Mouse (Mus musculus) forebrain, embryonic 15.5 days (tissue): Measurements from ENCODE around the gene Nox4. TPM values are rescaled to one million over a fixed set of nuclear protein-coding genes. Genes with fewer than 3 reads are reported as not detected.
A peak's percentile ranks its signal among the peaks of the same experiment; 100 is the strongest.

Source experiments
- ATAC-seq: fragments of 200-750 bp; cut with Nextera tagmentation; replicated peaks from 2 replicates; pipeline ENCODE4 v1.8.0; 2017; ENCODE audit warnings: mild to moderate bottlenecking, moderate TSS enrichment, moderate library complexity
- H3K27ac ChIP-seq: fragments of 300-500 bp; sonication (generic); replicated peaks from 2 replicates; pipeline ENCODE4 v1.5.1; 2015; ENCODE audit warnings: mild to moderate bottlenecking, inconsistent platforms
- H3K27me3 ChIP-seq: fragments of 300-500 bp; sonication (generic); 2 replicates; pipeline ENCODE4 v1.6.1; 2015; ENCODE audit warnings: inconsistent platforms
- H3K36me3 ChIP-seq: fragments of 300-500 bp; sonication (generic); 2 replicates; pipeline ENCODE4 v1.6.1; 2015; ENCODE audit warnings: mild to moderate bottlenecking, inconsistent platforms
- H3K4me1 ChIP-seq: fragments of 300-500 bp; sonication (generic); 2 replicates; pipeline ENCODE4 v1.6.1; 2015; ENCODE audit warnings: inconsistent platforms
- H3K4me2 ChIP-seq: fragments of 300-500 bp; sonication (generic); replicated peaks from 2 replicates; pipeline ENCODE4 v1.6.1; 2015; ENCODE audit warnings: mild to moderate bottlenecking, inconsistent platforms
- H3K4me3 ChIP-seq: fragments of 300-500 bp; sonication (generic); 2 replicates; pipeline ENCODE4 v1.5.1; 2015; ENCODE audit warnings: mild to moderate bottlenecking, inconsistent platforms
- H3K9ac ChIP-seq: fragments of 300-500 bp; sonication (generic); replicated peaks from 2 replicates; pipeline ENCODE4 v1.6.1; 2015; ENCODE audit warnings: mild to moderate bottlenecking, inconsistent platforms
- H3K9me3 ChIP-seq: fragments of 300-500 bp; sonication (generic); 2 replicates; pipeline ENCODE4 v1.6.1; 2016; ENCODE audit warnings: inconsistent platforms
- WGBS: fragments of 180-500 bp; shearing (Covaris S2); methylation state at CpG from one replicate; pipeline ENCODE4 v1.1.7; 2015; ENCODE audit warnings: mixed read lengths; 5-methylcytosine and 5-hydroxymethylcytosine counted together
- polyA plus RNA-seq: library from polyadenylated mRNA; unstranded; fragments of >200 nt; fragmentation: Nextera tagmentation; extraction: Ambion mirVana; gene quantifications from 2 replicates; pipeline ENCODE4 v1.2.1, GENCODE M21; 2015

The Nox4 gene
- polyA plus RNA-seq, 1 experiment from 2014 or later, result 1.8 TPM

DNA sequence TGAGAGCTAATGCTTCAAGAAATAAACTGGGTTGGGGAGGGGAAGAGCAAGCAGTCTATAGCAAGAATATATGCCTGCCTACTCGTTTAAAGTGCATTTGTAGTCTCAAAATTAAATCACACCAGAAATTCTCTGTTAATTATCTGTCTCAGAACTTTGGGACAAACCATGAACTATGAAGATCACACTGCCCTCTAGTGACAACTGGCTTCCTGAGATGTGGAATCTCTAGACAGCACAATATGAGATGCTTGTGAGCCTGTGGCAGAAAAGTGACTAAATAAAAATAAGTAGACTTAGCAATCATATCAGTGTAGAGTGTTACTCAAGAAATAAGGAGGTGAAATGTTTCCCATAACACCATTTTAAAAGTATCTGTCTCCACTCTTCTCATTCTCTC, 31.3 kb downstream of the Nox4 start:
- Histone ChIP-seq H3K9ac (no peak overlapping the region), H3K4me3 (no peak overlapping the region), H3K4me2 (no peak overlapping the region), H3K27ac (no peak overlapping the region), H3K9me3 (no peaks in the 10 kb centered on the region), H3K4me1 (no peaks in the 10 kb centered on the region), H3K27me3 (no peaks in the 10 kb centered on the region), H3K36me3 (no peaks in the 10 kb centered on the region)
- 4% methylated on average over 1 of the region's 1 CpGs for WGBS
- 0 out of 2 replicates have a peak, but pooled peaks have one; percentile 61 for ATAC-seq

- WGBS, result 92% methylated on average over 1 of the region's 1 CpGs
- Histone ChIP-seq H3K27ac (no peak overlapping the region), H3K4me1 (no peaks in the 10 kb centered on the region), H3K9ac (no peak overlapping the region), H3K4me3 (no peak overlapping the region), H3K4me2 (no peak overlapping the region), H3K36me3 (no peaks in the 10 kb centered on the region), H3K27me3 (no peaks in the 10 kb centered on the region), H3K9me3 (no peaks in the 10 kb centered on the region)
- no peak for ATAC-seq
These were observed 57.9 kb downstream of the Nox4 start for GRCm38 (mm10) chr7:87303726-87304315.

DNA sequence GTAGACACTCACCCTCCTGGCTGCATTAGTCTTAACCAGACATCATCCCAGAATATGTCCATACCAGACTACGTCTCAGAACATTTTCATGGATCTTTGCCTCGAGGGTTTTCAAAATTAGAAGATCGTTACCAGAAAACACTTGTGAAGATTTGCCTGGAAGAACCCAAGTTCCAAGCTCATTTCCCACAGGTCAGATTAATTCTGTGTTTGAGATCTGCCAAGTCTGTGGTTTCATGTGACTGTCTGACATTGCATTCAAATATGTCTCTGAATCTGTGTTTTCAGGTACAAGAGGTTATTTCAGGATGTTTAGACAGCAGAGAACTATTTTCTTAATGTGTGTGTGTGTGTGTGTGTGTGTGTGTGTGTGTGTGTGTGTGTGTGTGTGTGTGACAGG, 75.7 kb downstream of the Nox4 start:
- Histone ChIP-seq H3K4me3 (no peak overlapping the region), H3K27ac (no peak overlapping the region), H3K36me3 (no peaks in the 10 kb centered on the region), H3K27me3 (no peaks in the 10 kb centered on the region), H3K9ac (no peak overlapping the region), H3K4me2 (no peak overlapping the region), H3K4me1 (no peaks in the 10 kb centered on the region), H3K9me3 (no peaks in the 10 kb centered on the region)
- 82% methylated on average over 3 of the region's 3 CpGs for WGBS
- no peak for ATAC-seq

GRCm38 (mm10) chr7:87322085-87322484, 76.2 kb downstream of the Nox4 start:
- H3K4me3 ChIP-seq, result no peak overlapping the region
- no peak overlapping the region for H3K4me2 ChIP-seq
- no peaks in the 10 kb centered on the region for H3K27me3 ChIP-seq
- ATAC-seq, result no peak
- no peaks in the 10 kb centered on the region for H3K9me3 ChIP-seq
- no peak overlapping the region for H3K9ac ChIP-seq
- WGBS, result 81% methylated on average over 1 of the region's 1 CpGs
- no peaks in the 10 kb centered on the region for H3K36me3 ChIP-seq
- no peaks in the 10 kb centered on the region for H3K4me1 ChIP-seq
- H3K27ac ChIP-seq, result no peak overlapping the region

- Histone ChIP-seq H3K4me2 (no peak overlapping the region), H3K9me3 (no peaks in the 10 kb centered on the region), H3K36me3 (no peaks in the 10 kb centered on the region), H3K4me3 (no peak overlapping the region), H3K9ac (no peak overlapping the region), H3K4me1 (no peaks in the 10 kb centered on the region), H3K27me3 (no peaks in the 10 kb centered on the region), H3K27ac (no peak overlapping the region)
- no peak for ATAC-seq
- WGBS, result 85% methylated on average over 5 of the region's 5 CpGs
These were observed 85.1 kb downstream of the Nox4 start for GRCm38 (mm10) chr7:87330782-87331558.

GRCm38 (mm10) chr7:87345598-87345997, 99.7 kb downstream of the Nox4 start:
- WGBS, result 84% methylated on average over 3 of the region's 3 CpGs
- no peak overlapping the region for H3K9ac ChIP-seq
- H3K36me3 ChIP-seq, result no peaks in the 10 kb centered on the region
- no peaks in the 10 kb centered on the region for H3K9me3 ChIP-seq
- ATAC-seq, result no peak
- no peak overlapping the region for H3K27ac ChIP-seq
- no peak overlapping the region for H3K4me2 ChIP-seq
- H3K27me3 ChIP-seq, result no peaks in the 10 kb centered on the region
- no peak overlapping the region for H3K4me3 ChIP-seq
- H3K4me1 ChIP-seq, result no peaks in the 10 kb centered on the region

DNA sequence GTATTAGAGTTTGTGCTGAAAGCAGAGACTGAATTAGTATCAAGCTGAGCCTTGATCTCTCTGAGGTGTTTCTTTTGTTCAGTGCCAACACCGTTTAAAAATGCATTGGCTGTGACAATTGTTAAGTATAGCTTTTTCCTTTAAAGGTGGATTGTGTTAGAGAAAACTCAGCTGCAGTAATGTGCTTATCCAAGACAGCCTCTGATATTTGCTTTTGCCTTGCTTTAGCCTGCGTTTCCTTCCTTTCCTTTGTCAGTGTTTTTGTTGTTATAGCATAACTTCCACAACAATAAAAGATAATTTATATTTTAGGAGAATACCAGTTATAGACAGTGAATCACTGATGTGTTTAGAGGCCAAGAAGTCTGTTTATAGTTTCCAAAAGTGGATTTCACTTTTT, 106.9 kb downstream of the Nox4 start:
- Histone ChIP-seq H3K27me3 (no peaks in the 10 kb centered on the region), H3K9ac (no peak overlapping the region), H3K27ac (no peak overlapping the region), H3K4me2 (no peak overlapping the region), H3K36me3 (no peaks in the 10 kb centered on the region), H3K4me3 (no peak overlapping the region), H3K4me1 (no peaks in the 10 kb centered on the region), H3K9me3 (no peaks in the 10 kb centered on the region)
- 16% methylated on average over 2 of the region's 2 CpGs for WGBS
- no peak for ATAC-seq

DNA sequence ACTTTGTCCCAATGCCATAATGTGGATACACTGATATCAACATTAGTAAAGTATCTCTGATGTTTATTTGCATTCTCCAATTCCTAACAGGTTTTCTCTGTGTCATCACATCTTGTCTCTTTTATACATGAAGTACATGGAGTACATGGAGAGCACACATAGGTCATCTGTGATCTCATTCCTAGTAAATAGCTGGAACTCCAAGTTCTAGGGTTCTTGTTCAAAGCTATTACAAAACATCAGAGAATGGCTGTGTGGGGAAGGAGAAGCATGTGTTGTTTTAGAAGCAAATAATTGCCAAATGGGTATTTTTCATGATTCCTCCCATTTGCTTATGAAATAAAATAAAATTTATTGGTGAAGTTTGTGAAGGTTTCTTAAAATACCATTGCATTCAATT, 121.9 kb downstream of the Nox4 start:
- H3K4me1 ChIP-seq, result no peaks in the 10 kb centered on the region
- no peak overlapping the region for H3K4me3 ChIP-seq
- H3K27ac ChIP-seq, result no peak overlapping the region
- H3K4me2 ChIP-seq, result no peak overlapping the region
- H3K27me3 ChIP-seq, result no peaks in the 10 kb centered on the region
- no peak overlapping the region for H3K9ac ChIP-seq
- ATAC-seq, result no peak
- no peaks in the 10 kb centered on the region for H3K36me3 ChIP-seq
- H3K9me3 ChIP-seq, result no peaks in the 10 kb centered on the region

DNA sequence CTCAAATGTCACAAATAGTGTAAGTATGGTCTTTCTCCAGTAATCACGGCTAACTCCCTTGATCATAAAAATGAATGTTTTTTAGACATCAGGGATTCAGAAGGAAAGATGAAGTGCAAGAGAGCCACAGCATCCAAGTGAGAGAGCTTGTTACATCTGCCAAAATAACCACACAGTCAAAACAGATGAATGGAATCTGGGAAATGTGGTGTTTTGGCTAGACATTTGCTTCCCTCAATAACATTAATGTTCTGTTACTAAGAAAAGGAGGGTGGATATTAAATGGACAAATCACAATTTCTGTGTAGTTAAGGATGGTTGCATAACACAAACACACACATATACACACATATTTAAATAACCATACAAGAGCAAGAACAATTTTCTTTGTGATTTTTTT, 123.2 kb downstream of the Nox4 start:
- no peak overlapping the region for H3K4me3 ChIP-seq
- H3K9ac ChIP-seq, result no peak overlapping the region
- no peak overlapping the region for H3K4me2 ChIP-seq
- no peaks in the 10 kb centered on the region for H3K4me1 ChIP-seq
- no peaks in the 10 kb centered on the region for H3K27me3 ChIP-seq
- WGBS, result 90% methylated on average over 1 of the region's 1 CpGs
- no peaks in the 10 kb centered on the region for H3K36me3 ChIP-seq
- no peak for ATAC-seq
- H3K27ac ChIP-seq, result no peak overlapping the region
- no peaks in the 10 kb centered on the region for H3K9me3 ChIP-seq

- ATAC-seq, result no peak
- Histone ChIP-seq H3K4me2 (no peak overlapping the region), H3K9ac (no peak overlapping the region), H3K27ac (no peak overlapping the region), H3K9me3 (no peaks in the 10 kb centered on the region), H3K36me3 (no peaks in the 10 kb centered on the region), H3K4me1 (no peaks in the 10 kb centered on the region), H3K27me3 (no peaks in the 10 kb centered on the region), H3K4me3 (no peak overlapping the region)
- WGBS, result 88% methylated on average over 2 of the region's 2 CpGs
These were observed 124.9 kb downstream of the Nox4 start for GRCm38 (mm10) chr7:87370789-87371188.

GRCm38 (mm10) chr7:87371316-87371715, 125.4 kb downstream of the Nox4 start:
- Histone ChIP-seq H3K4me3 (no peak overlapping the region), H3K9ac (no peak overlapping the region), H3K4me2 (no peak overlapping the region), H3K27ac (no peak overlapping the region), H3K4me1 (no peaks in the 10 kb centered on the region), H3K9me3 (no peaks in the 10 kb centered on the region), H3K36me3 (no peaks in the 10 kb centered on the region), H3K27me3 (no peaks in the 10 kb centered on the region)
- 87% methylated on average over 2 of the region's 2 CpGs for WGBS
- ATAC-seq, result no peak

DNA sequence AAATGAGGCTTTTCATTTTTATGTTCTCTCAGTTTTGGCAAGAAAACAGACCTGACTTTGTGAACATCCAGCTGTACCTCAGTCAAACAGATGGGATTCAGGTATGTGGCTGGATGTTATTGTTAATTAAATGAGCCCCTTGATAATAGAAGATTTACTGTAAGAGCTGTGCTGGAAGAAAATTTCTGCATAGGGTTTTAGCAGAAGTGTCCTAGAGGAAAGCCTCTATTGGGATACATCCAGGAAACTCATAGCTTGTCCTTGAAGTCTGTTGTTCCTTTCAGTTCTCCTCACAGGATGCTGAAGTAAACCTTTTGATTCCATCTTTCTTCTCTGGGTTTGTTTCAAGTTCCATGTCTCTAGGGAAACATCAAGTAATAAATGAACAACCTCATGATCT, 128.4 kb downstream of the Nox4 start:
- ATAC-seq, result no peak
- Histone ChIP-seq H3K27ac (no peak overlapping the region), H3K4me2 (no peak overlapping the region), H3K9me3 (no peaks in the 10 kb centered on the region), H3K9ac (no peak overlapping the region), H3K27me3 (no peaks in the 10 kb centered on the region), H3K4me1 (no peaks in the 10 kb centered on the region), H3K4me3 (no peak overlapping the region), H3K36me3 (no peaks in the 10 kb centered on the region)

DNA sequence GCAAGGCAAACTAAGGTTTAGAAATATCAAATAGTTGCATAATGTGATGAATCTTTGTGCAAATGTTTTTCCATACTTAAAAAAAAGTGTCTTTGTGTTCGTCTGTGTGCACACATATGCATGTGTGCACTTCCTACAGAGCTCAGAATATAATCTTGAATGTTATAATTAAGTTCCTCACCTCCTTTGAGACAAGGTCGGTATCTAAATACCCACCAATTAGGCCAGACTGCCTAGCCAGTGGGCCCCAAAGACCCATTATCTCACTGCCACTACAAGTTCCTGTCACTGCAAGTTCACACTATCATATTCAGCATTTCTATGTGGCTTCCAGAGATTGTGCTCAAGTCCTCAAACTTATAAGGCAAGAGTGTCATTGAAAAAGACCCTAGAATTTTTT, 129.0 kb downstream of the Nox4 start:
- H3K36me3 ChIP-seq, result no peaks in the 10 kb centered on the region
- no peak for ATAC-seq
- 46% methylated on average over 2 of the region's 2 CpGs for WGBS
- H3K27me3 ChIP-seq, result no peaks in the 10 kb centered on the region
- H3K4me1 ChIP-seq, result no peaks in the 10 kb centered on the region
- no peak overlapping the region for H3K4me3 ChIP-seq
- no peak overlapping the region for H3K4me2 ChIP-seq
- H3K9me3 ChIP-seq, result no peaks in the 10 kb centered on the region
- H3K27ac ChIP-seq, result no peak overlapping the region
- no peak overlapping the region for H3K9ac ChIP-seq
